Mouse (Mus musculus) hematopoietic stem cell, adult 5-6 weeks (primary cell): ENCODE measurements around the gene Foxb2. TPM values are rescaled to one million over a fixed set of nuclear protein-coding genes. Genes with fewer than 3 reads are reported as not detected.

Experiments used
- ATAC-seq, 2 experiments: fragments of 125-278 bp in 1 of 2; replicated peaks in 1 of 2; 2 replicates each; pipeline ENCODE4 v1.8.0; 2016 to 2017; ENCODE audit warnings: inconsistent platforms in 2 of 2, mild to moderate bottlenecking in 2 of 2, moderate number of reproducible peaks in 2 of 2, low read depth in 1 of 2, moderate TSS enrichment in 1 of 2; ENCODE audit not compliant: low FRiP score in 2 of 2, poor library complexity in 2 of 2, severe bottlenecking in 2 of 2, insufficient read depth in 1 of 2, low TSS enrichment in 1 of 2
- total RNA-seq: library from RNA; stranded (forward); fragments of 172-1452, 232-1000 nt; gene quantifications from 2 replicates; pipeline ENCODE4 v1.2.3, GENCODE M21; 2017

The Foxb2 gene
- total RNA-seq, 1 experiment from 2014 or later, result not detected

GRCm38 (mm10) chr19:16841516-16842249, 31.9 kb downstream of the Foxb2 start:
- no peak for ATAC-seq

DNA sequence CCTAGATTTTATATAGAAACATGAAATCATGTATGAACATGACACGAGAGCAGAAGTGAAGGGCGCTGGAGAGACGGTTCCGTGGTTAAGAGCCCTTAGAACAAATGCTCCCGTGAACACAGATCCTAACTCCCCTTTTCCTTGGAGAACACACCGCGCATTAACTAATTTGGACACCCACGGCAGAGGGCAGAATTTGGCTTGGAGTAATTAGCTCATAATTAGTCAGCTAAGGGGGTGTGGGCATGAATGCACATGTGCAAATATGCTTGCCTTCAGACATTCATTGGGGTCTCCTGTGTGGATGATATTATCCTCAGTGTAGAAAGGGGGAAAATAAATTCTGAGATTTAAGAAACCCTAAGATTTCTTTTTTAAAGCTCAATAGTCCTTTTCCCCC, 32.6 kb downstream of the Foxb2 start:
- ATAC-seq, result no peak

GRCm38 (mm10) chr19:16827657-16828056, 45.9 kb downstream of the Foxb2 start:
- ATAC-seq, result peak; percentile 7 to 37; a peak in 1 of 4 replicates

DNA sequence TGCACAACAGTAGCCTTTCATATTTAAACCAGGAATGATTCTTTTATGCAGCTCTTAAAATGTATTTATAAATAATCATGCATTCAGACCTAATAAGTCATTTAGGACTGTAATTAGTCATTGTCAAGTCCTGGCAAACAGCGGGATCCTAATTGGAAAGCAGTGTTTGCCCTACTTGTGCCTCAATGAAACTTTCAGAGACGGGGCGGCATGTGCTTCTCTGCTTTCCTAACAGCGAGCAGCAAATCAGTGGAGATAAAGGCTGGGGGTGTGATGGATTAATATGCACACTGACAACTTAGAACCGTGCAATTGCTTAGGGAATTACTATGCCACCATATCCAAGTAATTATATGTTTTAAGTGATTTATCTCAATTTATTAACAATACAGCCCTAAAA, 48.4 kb downstream of the Foxb2 start:
- no peak for ATAC-seq

Other genes starting within 250 kb of the Foxb2 start
- gene Vps13a, start 92.9 kb downstream of the Foxb2 start, total RNA-seq, result 115 and 123 TPM in 2 replicates
- gene Prune2, start 82.3 kb upstream of the Foxb2 start, total RNA-seq, result 6.3 and 7.0 TPM in 2 replicates